Mouse (Mus musculus) Patski (cell line): ENCODE results near the gene Mcl1. TPM values are rescaled to one million over a fixed set of nuclear protein-coding genes. Genes with fewer than 3 reads are reported as not detected.
"Not testable (repeated sequence)": the region's sequence is repeated elsewhere in the genome, so short reads cannot be mapped to it uniquely, and the experiment has no call there.

Source experiments
- ATAC-seq: fragments of 100-300 bp; one replicate; pipeline ENCODE4 v1.8.0; 2021
- CTCF ChIA-PET: fragments of 350-600 bp; sonication (Branson Sonifier 250); formaldehyde crosslinking; loops from one replicate; lab custom pipeline; 2022; ENCODE audit warnings: inconsistent platforms; lab: Charles Lee
- POLR2A ChIA-PET: fragments of 350-600 bp; sonication (Branson Sonifier 250); formaldehyde crosslinking; loops from one replicate; lab custom pipeline; 2022; ENCODE audit warnings: antibody characterized with exemption, inconsistent platforms; lab: Charles Lee
- DNase-seq: peaks from one replicate; pipeline ENCODE4 v3.0.0-alpha.2; 2011; ENCODE audit warnings: low read depth, low spot score
- H3K27me3 ChIP-seq: fragments of 371-371 bp; one replicate; pipeline ENCODE4 v1.5.1; 2021
- CTCF ChIP-seq: fragments of 100-300 bp; IDR thresholded peaks from one replicate; pipeline ENCODE4 v1.5.1; 2021
- in situ Hi-C: fragments of 300-500 bp; cut with MboI; formaldehyde crosslinking; loops from 3 replicates; pipeline ENCODE4 v1.11.1; 2018; ENCODE audit warnings: low pct_unique_long_range_greater_than_20kb, mixed read lengths
- polyA plus RNA-seq: library from polyadenylated mRNA; unstranded; gene quantifications from one replicate; pipeline ENCODE4 v1.2.3, GENCODE M21; 2021

Gene Mcl1
- polyA plus RNA-seq, 1 experiment from 2014 or later, result 169 TPM

DNA sequence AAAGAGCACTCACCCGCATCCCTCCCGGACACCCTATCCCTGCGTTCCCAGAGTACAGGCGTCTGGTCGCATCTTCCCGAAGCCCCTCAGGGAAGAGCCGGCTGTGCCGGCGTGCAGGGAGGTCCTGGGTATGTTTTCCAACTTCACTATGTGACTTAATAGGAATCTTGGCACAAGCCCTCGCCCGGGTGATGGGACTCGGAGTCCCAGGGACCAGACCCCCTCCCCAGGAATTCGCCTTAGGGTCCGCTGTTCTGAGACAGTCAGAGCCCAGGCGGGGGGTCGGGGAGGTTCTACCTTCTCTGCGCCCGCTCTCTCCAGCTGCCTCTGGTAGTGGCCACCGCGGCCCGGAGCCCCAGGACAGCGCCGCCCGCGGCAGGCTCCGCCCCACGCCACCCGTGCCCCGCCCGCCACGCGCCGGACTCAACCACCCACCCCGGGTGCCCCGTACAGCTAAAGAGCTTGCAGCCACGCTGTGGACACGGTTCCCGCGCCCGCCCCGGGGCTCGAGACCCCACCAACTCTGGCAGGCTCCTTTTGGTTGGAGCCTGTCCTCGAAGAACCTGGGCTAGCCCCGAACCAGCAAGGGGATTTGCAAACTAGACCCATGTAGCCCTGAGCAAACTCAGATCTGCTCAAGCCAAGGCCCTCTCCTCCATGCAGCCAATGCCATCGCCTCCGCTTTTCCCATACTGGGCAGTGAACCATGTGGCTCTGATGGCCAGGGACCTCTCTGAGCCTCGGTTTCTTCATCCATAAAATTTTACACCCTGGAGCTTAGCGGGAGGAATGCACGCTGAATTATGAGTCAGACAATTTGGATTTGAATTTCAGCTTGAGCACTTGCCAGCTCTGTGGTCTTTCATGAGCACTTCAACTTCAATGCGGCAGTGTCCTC, 29.2 kb downstream of the Mcl1 start, which contains the start of gene Adamtsl4:
Gene Adamtsl4 (minus strand): TSS at position 394 of the 898 bp plus-strand sequence.
- TF ChIP-seq CTCF, result no peak
- H3K27me3 ChIP-seq, result no peaks in the 10 kb centered on the region
- DNase-seq (peak; percentile 99), ATAC-seq (peak; percentile 83)
- in situ Hi-C loops, result no loop called here
- POLR2A ChIA-PET, result interaction anchor here (0.6 to 3.5 kb wide), 16 partner anchors 9 to 174 kb away, joined by 3 to 20 read pairs (median 3); partner anchors contain the start of gene Mcl1
- CTCF ChIA-PET, result interaction anchor here (0.8 to 6.0 kb wide), 6 partner anchors 11 to 219 kb away, joined by 3 to 58 read pairs (median 8); no protein-coding TSS in a partner anchor

DNA sequence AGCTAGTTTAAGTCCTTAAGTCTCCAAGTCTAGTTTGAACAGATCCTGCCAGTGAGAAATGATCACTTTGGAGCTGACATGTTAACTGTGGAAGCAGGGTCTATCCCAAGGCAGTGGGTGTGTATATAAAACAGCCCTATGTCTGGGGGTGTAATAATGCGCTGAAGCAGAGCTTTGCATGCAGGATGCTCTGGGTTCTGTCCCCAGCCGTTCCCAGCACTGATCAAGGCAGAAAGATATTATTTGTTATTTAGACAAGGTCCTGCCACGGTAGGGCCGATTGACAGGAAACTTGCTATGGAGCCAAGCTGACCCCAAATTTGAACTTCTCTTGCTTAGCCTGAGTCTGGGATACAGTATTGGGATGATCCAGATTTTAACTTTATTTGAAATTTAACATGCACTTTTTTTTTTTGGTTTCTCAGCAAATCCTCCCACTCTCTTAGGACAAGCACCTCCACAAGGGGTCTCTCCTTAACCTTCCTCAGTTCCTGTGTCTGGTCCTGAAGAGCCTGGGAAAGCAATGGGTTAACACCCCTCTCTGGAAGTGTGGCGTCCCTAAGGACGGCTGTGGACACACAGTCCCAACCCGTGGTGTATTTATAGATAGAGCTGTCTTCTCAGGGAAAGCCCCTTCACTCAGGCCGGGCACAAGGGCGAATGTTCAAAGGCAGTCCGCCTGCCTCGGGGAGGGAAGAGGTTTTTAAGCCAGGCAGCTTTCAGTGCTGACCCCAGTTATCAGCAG, 30.8 kb downstream of the Mcl1 start:
- in situ Hi-C loops, result no loop called here
- no peak for TF ChIP-seq CTCF
- ATAC-seq, result no peak

DNA sequence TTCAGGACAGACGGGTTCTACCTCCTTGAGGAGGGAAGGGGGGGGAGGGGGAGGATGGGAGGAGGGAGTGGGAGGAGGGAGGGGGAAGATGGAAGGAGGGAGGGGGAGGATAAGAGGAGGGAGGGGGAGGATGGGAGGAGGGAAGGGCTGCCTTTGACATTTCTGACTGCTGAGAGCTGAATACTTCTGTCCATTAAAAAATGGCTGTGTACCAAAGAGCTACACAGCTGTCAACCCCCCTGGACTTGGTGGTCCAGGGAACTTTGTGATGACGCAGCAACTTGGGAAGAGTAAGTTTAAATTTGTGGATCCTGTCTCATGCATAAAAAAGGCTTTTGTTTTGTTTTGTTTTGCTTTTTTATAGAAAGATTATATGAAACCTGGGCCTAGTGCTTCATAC, 31.4 kb downstream of the Mcl1 start:
- ChIA-PET CTCF (interaction anchor here (1.1 to 6.0 kb wide), 4 partner anchors 10 to 92 kb away, joined by 3 to 58 read pairs (median 13); no protein-coding TSS in a partner anchor), POLR2A (no interaction called here)
- no peak for ATAC-seq
- H3K27me3 ChIP-seq, result no peaks in the 10 kb centered on the region
- no peak for TF ChIP-seq CTCF
- in situ Hi-C loops, result no loop called here
- DNase-seq, result no peak

More for the DNA sequence above, 30.8 kb downstream of the Mcl1 start:
- CTCF ChIA-PET, result interaction anchor here (1.1 to 6.0 kb wide), 4 partner anchors 11 to 93 kb away, joined by 3 to 58 read pairs (median 13); no protein-coding TSS in a partner anchor
- H3K27me3 ChIP-seq, result no peaks in the 10 kb centered on the region
- no peak for DNase-seq
- POLR2A ChIA-PET, result interaction anchor here (1.1 to 2.3 kb wide), 4 partner anchors 10 to 61 kb away, joined by 3 to 8 read pairs (median 3); no protein-coding TSS in a partner anchor

DNA sequence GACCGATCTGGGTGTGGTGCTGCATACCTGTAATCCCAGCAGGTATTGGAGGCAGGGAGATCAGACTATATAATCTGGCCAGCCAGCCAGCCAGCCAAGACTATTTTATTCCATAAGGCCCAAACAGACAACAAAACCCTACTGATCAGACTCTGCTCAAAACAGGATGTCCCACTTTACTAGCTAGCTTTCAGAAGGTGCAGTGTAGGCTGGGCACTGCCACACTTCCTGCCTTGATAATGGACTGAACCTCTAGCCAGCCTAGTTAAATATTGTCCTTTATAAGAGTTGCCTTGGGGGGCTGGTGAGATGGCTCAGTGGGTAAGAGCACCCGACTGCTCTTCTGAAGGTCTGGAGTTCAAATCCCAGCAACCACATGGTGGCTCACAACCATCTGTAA, 32.0 kb downstream of the Mcl1 start:
- POLR2A ChIA-PET, ATAC-seq, DNase-seq, in situ Hi-C loops, H3K27me3 ChIP-seq: not testable (repeated sequence)
- CTCF ChIA-PET, result interaction anchor here (1.1 to 3.8 kb wide), 3 partner anchors 9 to 92 kb away, joined by 3 to 23 read pairs (median 3); no protein-coding TSS in a partner anchor

DNA sequence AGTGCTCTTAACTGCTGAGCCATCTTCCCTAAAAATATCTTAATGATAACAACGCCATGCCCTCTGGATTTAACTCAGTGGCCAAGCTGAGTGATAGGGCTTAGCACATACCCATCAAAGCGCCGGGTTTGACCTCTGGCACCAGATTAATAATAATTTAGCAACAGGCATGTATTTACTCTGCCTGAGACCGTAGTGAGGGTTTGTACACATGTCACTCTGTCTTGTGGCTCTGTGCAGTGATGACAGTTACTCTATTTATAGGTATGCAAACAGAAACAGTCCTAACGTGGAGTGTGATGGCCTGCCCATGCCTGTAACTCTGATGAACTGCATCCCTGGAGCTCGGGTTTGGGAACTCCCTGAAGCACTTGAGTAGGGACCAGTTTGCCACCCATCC, 34.1 kb downstream of the Mcl1 start:
- POLR2A ChIA-PET, result interaction anchor here (0.9 to 1.0 kb wide), 3 partner anchors 17 to 60 kb away, joined by 3 to 8 read pairs (median 3); no protein-coding TSS in a partner anchor

DNA sequence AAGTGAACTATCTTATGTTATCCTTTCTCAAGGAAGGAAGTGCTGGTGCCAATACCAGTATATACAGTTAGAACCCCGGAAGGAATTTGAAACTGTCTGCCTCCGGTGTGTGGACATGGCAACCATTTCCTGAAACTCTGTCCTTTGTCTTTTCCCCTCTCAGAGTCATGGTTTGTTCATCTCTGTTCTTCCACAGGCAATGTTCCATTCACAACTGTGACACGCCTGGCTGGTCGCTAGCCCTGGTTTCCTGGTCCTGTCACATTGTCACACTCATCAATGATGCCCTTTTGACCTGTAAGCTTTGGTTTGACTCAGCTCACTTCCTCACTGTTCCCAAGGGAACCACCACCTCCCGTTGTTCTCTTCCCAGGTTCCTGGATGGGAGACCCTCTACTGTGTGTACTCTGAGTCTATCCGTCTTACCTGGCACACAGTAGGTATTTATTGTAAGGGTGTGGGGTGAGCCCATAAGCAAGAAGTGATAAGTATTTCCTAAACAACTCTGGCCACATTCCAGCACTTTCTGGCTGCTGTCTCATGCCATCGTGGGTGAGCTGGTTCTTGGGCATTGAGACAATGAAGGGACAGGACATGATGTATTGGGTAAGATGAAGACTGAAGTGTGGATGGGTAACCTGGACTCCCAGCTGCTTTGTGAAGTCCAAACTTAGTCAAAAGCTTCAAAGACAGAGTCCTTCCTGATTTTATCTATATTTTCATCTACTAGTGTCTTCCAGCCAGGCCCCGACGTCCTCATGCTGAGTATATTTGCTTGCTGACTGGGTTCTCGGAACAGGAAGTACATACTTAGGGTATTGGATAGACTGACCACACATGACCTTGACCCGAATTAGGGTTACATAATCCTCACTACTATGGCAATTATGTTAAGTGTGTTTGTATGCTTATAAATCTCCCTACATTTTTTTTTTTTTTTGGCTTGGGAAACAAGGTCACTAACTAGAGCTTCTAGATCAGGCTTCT, 35.5 kb downstream of the Mcl1 start:
- ATAC-seq, result no peak
- no peaks in the 10 kb centered on the region for H3K27me3 ChIP-seq
- in situ Hi-C loops, result no loop called here
- TF ChIP-seq CTCF, result no peak
- ChIA-PET POLR2A (interaction anchor here (1.3 kb wide), 1 partner anchor 17 kb away, joined by 3 read pairs; no protein-coding TSS in a partner anchor), CTCF (interaction anchor here (1.3 to 4.1 kb wide), 3 partner anchors 18 to 212 kb away, joined by 3 to 20 read pairs (median 4); no protein-coding TSS in a partner anchor)
- no peak for DNase-seq

More for the DNA sequence above, 34.1 kb downstream of the Mcl1 start:
- CTCF ChIA-PET, result interaction anchor here (1.0 kb wide), 1 partner anchor 17 kb away, joined by 5 read pairs; no protein-coding TSS in a partner anchor
- DNase-seq (no peak), ATAC-seq (no peak)
- in situ Hi-C loops, result no loop called here
- no peak for TF ChIP-seq CTCF
- no peaks in the 10 kb centered on the region for H3K27me3 ChIP-seq

DNA sequence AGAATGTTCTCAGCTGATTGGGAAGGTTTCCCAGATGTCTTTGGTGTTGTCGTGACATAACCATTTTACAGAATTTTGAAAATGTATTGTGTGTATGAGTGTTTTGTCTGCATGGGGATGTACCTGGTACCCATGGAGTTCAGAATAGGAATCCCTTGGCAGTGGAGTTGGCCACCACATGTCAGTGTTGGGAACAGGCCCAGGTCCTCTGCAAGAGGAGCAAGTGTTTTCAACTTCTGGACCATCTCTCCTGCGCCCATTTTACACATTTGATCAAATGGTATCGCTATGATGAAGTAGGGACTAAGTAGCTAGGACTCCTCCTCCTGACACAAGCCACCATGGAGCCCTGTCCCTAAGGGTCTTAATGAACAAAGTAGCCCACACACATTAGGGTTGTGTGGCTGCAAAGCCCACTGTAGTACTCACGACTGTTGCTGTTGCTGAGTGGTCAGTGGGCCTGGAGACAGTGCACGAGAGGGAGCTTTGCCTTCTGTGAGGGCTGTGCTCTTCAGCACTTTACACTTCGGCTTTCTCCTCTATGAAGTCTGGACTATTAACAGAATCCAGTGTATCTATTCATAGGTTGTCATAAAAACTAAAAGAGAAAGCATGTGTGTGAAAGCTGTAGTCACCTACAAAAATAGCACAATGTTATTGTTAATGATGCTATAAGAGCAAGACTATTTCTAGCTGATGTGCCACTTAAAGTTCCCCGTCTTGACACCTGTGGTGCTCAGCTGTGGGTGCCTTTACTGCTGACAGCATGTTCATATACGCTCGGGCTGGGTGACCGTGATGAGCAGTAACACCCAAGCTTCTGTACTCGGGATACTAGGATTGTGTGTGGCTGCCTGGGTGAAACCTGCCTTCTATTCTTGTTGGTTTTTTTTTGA, 36.5 kb downstream of the Mcl1 start:
- no peaks in the 10 kb centered on the region for H3K27me3 ChIP-seq
- in situ Hi-C loops, result no loop called here
- POLR2A ChIA-PET, result interaction anchor here (0.6 to 2.3 kb wide), 5 partner anchors 9 to 60 kb away, joined by 3 to 6 read pairs (median 4); no protein-coding TSS in a partner anchor
- CTCF ChIA-PET, result interaction anchor here (0.8 to 4.1 kb wide), 6 partner anchors 14 to 211 kb away, joined by 3 to 20 read pairs (median 3); no protein-coding TSS in a partner anchor
- TF ChIP-seq CTCF, result no peak
- DNase-seq (no peak), ATAC-seq (no peak)

DNA sequence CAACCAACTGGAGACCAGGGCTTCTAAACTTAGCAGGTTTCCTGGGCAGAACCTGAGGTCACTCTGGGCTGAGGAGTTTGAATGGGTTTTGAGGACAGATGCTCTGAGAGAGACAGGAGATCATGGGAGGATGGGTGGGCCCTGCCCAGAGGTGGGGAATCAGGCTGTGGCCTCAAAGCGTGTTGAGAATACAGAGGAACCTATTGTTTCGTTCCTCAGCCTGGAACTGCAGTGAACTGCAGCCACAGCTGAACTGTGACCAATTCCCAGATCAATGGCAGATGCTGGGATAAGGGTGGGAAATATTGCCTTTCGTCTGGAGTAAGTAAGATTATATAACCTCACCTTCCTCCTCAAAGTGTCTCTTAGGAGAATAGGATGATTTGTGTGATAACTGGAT, 37.2 kb downstream of the Mcl1 start:
- CTCF ChIA-PET, result interaction anchor here (0.8 to 4.1 kb wide), 5 partner anchors 13 to 211 kb away, joined by 3 to 20 read pairs (median 3); no protein-coding TSS in a partner anchor
- no peaks in the 10 kb centered on the region for H3K27me3 ChIP-seq
- DNase-seq, result no peak
- in situ Hi-C loops, result no loop called here
- no peak for TF ChIP-seq CTCF
- POLR2A ChIA-PET, result interaction anchor here (1.0 to 2.3 kb wide), 3 partner anchors 10 to 59 kb away, joined by 3 to 6 read pairs (median 4); no protein-coding TSS in a partner anchor
- ATAC-seq, result no peak
